Mouse (Mus musculus) embryonic facial prominence, embryonic 11.5 days (tissue): ENCODE data around the gene Cnot2. TPM values are rescaled to one million over a fixed set of nuclear protein-coding genes. Genes with fewer than 3 reads are reported as not detected.
A peak's percentile ranks its signal among the peaks of the same experiment; 100 is the strongest.

Experiments used
- ATAC-seq: fragments of 200-750 bp; cut with Nextera tagmentation; replicated peaks from 2 replicates; pipeline ENCODE4 v1.8.0; 2017; ENCODE audit warnings: low read depth; ENCODE audit not compliant: insufficient number of reproducible peaks, low FRiP score, low TSS enrichment
- DNase-seq: peaks from one replicate; pipeline ENCODE4 v3.0.0-alpha.2; 2015; ENCODE audit warnings: low spot score
- H3K27ac ChIP-seq: fragments of 300-500 bp; sonication (generic); replicated peaks from 2 replicates; pipeline ENCODE4 v1.5.1; 2014; ENCODE audit warnings: mild to moderate bottlenecking, low read depth, low read length, control low read depth
- H3K27me3 ChIP-seq: fragments of 300-500 bp; sonication (generic); 2 replicates; pipeline ENCODE4 v1.6.1; 2014; ENCODE audit warnings: mild to moderate bottlenecking, low read length, moderate library complexity, mixed read lengths; ENCODE audit not compliant: control insufficient read depth, insufficient read depth
- H3K36me3 ChIP-seq: fragments of 300-500 bp; sonication (generic); replicated peaks from 2 replicates; pipeline ENCODE4 v1.6.1; 2014; ENCODE audit warnings: low read depth, mild to moderate bottlenecking, low read length, moderate library complexity, mixed read lengths; ENCODE audit not compliant: control insufficient read depth, insufficient read depth
- H3K4me1 ChIP-seq: fragments of 300-500 bp; sonication (generic); 2 replicates; pipeline ENCODE4 v1.6.1; 2014; ENCODE audit warnings: low read length, mixed read lengths; ENCODE audit not compliant: control insufficient read depth, insufficient read depth
- H3K4me2 ChIP-seq: fragments of 300-500 bp; sonication (generic); 2 replicates; pipeline ENCODE4 v1.6.1; 2014; ENCODE audit warnings: low read depth, mild to moderate bottlenecking, control low read depth, low read length, moderate library complexity
- H3K4me3 ChIP-seq: fragments of 300-500 bp; sonication (generic); 2 replicates; pipeline ENCODE4 v1.5.1; 2014; ENCODE audit warnings: low read depth, low read length, control low read depth
- H3K9ac ChIP-seq: fragments of 300-500 bp; sonication (generic); replicated peaks from 2 replicates; pipeline ENCODE4 v1.6.1; 2014; ENCODE audit warnings: mild to moderate bottlenecking, control low read depth, low read length
- H3K9me3 ChIP-seq: fragments of 300-500 bp; sonication (generic); replicated peaks from 2 replicates; pipeline ENCODE4 v1.6.1; 2016; ENCODE audit warnings: mild to moderate bottlenecking, low read length, inconsistent platforms, mixed read lengths; ENCODE audit not compliant: control insufficient read depth
- WGBS: fragments of 180-500 bp; shearing (Covaris S2); extraction: QIAGEN DNeasy Blood & Tissue Kit; methylation state at CpG from one replicate; pipeline ENCODE4 v1.1.7; 2014; 5-methylcytosine and 5-hydroxymethylcytosine counted together
- polyA plus RNA-seq: library from polyadenylated mRNA; unstranded; fragments of >200 nt; fragmentation: Nextera tagmentation; extraction: Ambion mirVana; gene quantifications from 2 replicates; pipeline ENCODE4 v1.2.1, GENCODE M21; 2014

The Cnot2 gene
- polyA plus RNA-seq, 1 experiment from 2014 or later: 178 TPM

DNA sequence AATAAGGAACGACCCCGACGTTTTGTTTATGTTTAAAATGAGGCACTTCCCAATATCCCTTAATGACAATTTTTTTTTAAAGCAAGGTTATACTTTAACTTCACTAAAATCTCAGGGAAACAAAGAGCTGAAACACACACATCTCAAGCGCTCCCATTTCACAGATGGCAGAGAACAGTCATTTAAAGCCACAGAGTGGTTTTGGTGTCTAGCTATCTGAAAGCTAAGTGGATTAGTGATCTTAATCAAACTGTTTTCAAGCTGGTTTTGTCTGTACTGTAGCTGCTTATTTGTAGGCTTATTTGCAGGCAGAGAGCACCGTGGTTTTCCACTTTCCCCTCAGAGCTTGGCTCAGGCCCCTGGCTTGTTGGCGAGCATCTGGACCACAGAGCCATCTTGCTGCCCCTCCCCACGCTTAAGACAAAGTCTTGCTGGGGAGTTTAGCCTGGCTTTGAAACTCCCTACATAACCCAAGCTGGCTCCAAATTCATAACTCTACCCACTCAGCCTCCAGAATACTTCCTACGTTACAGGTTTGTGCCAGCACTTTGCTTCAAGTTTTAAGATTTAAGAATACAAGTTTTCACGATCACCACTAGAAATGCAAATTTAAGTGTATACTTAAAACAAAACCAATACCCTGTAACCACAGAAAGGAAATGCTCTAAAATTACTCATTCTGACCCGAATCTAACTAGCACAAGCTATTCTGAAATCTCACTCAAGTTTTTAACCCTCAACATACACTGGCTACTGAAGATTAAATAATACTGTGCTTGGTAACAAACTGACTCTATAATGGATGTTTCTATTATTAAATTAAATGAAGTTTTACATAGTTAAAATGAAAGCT lies 94.2 kb downstream of the Cnot2 start:
- ATAC-seq: no peak
- no peaks in the 10 kb centered on the region; the same call in 1 of the 2 replicates for H3K36me3 ChIP-seq

DNA sequence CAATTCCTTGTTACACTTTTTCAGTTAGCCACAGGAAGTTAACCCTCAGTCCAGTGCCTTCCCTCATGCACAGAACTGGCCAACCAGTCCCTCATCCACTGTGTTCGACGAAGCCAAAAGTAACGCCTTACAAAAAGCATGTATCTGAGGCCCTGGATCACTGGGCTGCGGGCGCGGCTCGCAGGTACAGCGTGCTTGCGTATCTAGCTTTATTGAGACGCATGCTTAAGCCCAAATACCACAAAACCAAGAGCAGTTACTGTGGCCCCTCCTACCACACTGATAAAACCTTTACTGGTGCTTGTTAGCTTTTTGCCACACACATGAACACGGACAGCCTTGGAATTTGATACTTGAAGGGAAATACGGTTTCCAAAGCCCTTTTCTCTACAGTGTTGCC lies 99.4 kb downstream of the Cnot2 start:
- H3K4me3 ChIP-seq: no peak overlapping the region
- H3K9me3 ChIP-seq: no peaks in the 10 kb centered on the region
- 91% methylated on average over 12 of the region's 12 CpGs for WGBS
- no peak overlapping the region for H3K4me2 ChIP-seq
- H3K27me3 ChIP-seq: no peaks in the 10 kb centered on the region
- no peak for ATAC-seq
- H3K27ac ChIP-seq: no peak overlapping the region
- H3K4me1 ChIP-seq: no peaks in the 10 kb centered on the region
- no peak for DNase-seq
- no peak overlapping the region for H3K9ac ChIP-seq
- H3K36me3 ChIP-seq: no peaks in the 10 kb centered on the region

More for the DNA sequence above, 94.2 kb downstream of the Cnot2 start:
- WGBS: 90% methylated on average over 10 of the region's 10 CpGs
- DNase-seq: no peak
- Histone ChIP-seq H3K4me1 (no peaks in the 10 kb centered on the region), H3K4me2 (no peak overlapping the region), H3K4me3 (no peak overlapping the region), H3K9ac (no peak overlapping the region), H3K27ac (no peak overlapping the region), H3K9me3 (no peaks in the 10 kb centered on the region), H3K27me3 (no peaks in the 10 kb centered on the region)

DNA sequence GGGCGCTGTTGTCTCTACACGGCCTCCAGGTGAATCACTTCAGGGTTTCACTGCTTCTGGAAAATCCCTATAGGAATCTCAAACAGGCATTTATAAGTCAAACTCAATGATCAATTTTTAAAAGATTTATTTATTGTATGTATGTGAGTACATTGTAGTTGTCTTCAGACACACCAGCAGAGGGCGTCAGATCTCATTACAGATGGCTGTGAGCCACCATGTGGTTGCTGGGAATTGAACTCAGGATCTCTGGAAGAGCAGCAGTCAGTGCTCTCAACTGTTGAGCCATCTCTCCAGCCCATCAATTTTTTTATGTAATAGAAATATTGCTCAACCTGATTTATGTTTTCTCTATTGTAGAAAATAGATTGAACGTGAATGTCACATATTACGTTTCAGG lies 100.3 kb downstream of the Cnot2 start:
- Histone ChIP-seq H3K9me3 (no peaks in the 10 kb centered on the region), H3K36me3 (no peaks in the 10 kb centered on the region), H3K4me2 (no peak overlapping the region), H3K27me3 (no peaks in the 10 kb centered on the region), H3K4me1 (no peaks in the 10 kb centered on the region), H3K4me3 (no peak overlapping the region), H3K9ac (no peak overlapping the region), H3K27ac (no peak overlapping the region)
- ATAC-seq (no peak), DNase-seq (no peak)
- 90% methylated on average over 5 of the region's 5 CpGs for WGBS

DNA sequence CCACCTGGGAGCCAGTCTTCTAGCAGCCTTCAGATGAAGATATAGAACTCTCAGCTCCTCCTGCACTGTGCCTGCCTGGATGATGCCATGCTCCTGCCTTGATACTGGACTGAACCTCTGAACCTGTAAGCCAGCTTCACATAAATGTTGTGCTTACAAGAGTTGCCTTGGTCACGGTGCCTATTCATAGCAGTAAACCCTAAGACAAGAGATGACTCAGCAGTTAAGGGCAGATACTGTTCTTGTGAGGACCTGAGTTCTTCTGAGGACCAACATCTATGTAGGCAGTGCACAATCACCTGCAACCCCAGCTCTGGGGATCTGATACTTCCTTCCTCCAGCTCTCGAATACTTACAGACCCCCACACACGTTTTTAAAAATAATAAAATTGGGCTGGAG lies 104.8 kb downstream of the Cnot2 start:
- H3K4me3 ChIP-seq: no peak overlapping the region
- H3K4me1 ChIP-seq: no peaks in the 10 kb centered on the region
- H3K27ac ChIP-seq: no peak overlapping the region
- H3K9me3 ChIP-seq: no peaks in the 10 kb centered on the region
- no peak for DNase-seq
- no peak overlapping the region for H3K9ac ChIP-seq
- WGBS: 90% methylated on average over 3 of the region's 3 CpGs
- H3K27me3 ChIP-seq: no peaks in the 10 kb centered on the region
- H3K36me3 ChIP-seq: no peaks in the 10 kb centered on the region
- H3K4me2 ChIP-seq: no peak overlapping the region
- ATAC-seq: no peak

DNA sequence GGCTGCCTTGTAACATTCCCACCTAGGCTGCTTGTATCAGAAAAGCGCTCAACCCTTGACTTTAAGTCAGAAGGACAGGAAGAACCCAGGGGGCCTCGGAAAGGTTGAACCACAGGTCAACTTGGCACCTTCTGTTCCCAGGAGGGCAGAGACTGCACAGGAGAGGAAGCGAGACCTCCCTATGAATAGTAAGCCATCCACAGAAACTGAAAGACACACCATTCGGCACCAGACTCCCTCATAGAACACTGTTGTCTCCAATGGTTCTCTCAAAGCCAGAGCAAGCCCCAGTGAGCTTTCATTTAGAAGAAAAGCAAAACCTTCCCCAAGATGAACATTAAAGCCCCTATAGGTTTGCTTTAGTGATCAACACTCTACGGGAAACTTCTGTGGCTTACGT lies 105.6 kb downstream of the Cnot2 start:
- Histone ChIP-seq H3K9ac (no peak overlapping the region), H3K27ac (no peak overlapping the region), H3K27me3 (no peaks in the 10 kb centered on the region), H3K4me1 (no peaks in the 10 kb centered on the region), H3K4me2 (no peak overlapping the region), H3K9me3 (no peaks in the 10 kb centered on the region), H3K4me3 (no peak overlapping the region), H3K36me3 (no peaks in the 10 kb centered on the region)
- ATAC-seq (no peak), DNase-seq (no peak)
- WGBS: 66% methylated on average over 6 of the region's 6 CpGs

DNA sequence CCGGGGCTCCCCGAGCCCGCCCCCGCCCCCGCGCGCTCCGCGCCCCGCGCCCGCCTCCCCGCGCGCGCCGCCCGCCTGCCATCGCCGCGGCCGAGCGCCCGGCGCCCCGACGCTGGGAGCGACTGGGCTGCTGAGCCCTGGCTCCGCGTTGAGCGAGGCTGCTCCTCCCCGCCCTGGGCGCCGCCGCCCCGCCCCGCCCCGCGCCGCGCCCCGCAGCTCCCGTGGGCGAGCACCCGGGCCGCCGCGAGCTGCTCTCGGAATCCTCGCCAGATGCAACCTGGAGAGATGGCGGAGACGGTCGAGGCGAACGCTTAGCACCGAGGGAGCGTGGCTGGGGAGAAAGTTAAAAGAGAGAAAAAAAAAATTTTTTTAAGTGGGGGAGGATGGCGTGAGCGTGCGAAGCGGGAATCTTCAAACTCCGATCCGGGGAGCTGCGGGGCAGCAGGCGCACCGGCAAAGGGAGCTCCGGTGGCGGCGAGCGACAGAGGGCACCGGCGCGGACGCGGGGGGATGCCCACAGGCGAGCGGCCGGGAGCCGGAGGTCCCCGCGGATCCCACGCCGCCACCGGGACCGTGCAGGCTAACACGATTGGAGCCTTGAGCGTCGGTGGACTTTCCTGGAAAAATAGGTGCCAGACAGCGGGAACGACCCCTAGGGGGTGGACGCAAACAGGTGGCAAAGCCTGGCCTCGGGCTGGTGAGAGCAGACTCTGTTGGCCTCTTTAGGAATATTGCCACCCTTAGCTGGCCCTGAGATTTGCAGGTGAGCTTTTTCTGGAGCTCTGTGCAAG lies 107.4 kb downstream of the Cnot2 start, which contains the start of gene Kcnmb4:
TSS of gene Kcnmb4 (minus strand) at position 120 of the 791 bp plus-strand sequence.
- Histone ChIP-seq H3K4me2 (peak within 1 kb of the TSS; percentile 91), H3K36me3 (no peaks in the 10 kb centered on the region), H3K27ac (peak within 1 kb of the TSS; percentile 48; the same call in 1 of the 2 replicates), H3K4me3 (peak within 1 kb of the TSS; percentile 72), H3K9me3 (no peaks in the 10 kb centered on the region), H3K9ac (peak within 1 kb of the TSS; percentile 87), H3K27me3 (no peaks in the 10 kb centered on the region), H3K4me1 (no peaks in the 10 kb centered on the region)
- ATAC-seq: peak; percentile 77
- DNase-seq: peak; percentile 66
- WGBS: under 1% methylated on average over 60 of the region's 92 CpGs

DNA sequence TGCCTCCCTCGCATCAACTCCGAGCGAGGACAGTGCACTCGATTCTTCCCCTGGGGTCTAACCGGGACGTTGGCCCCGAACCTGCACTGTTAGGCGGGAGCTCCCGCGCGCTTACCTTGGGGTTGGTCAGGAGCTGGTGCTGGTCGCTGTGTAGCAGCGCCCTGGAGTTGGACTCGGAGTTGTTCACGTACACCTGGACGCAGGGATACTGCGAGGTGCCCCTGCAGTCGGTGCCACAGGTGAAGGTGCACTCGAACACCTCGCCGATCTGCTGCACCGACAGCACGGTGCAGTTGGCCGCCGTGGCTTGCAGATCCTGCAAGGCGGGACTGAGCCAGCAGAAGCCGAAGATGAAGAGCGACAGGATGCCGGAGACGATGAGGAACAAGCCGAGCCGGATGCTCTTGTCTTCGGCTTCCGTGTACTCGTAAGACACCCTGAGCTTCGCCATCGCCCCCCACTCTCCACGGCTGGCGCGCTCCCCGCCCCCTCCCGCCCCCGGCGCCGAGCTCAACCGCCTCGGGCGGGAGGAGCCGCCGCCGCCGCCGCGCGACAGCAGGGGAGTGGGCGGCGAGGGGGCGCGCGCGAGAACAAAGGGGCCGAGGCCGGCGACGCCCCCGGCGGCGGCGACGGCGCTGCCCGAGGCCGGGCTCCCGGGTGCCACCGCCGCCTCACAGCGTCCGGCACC lies 108.1 kb downstream of the Cnot2 start:
- Histone ChIP-seq H3K9ac (peak overlapping the region; percentile 87), H3K9me3 (no peaks in the 10 kb centered on the region), H3K4me3 (peak overlapping the region; percentile 72), H3K27ac (peak overlapping the region; percentile 48; the same call in 1 of the 2 replicates), H3K36me3 (no peaks in the 10 kb centered on the region), H3K4me1 (no peaks in the 10 kb centered on the region), H3K4me2 (peak overlapping the region; percentile 91), H3K27me3 (no peaks in the 10 kb centered on the region)
- under 1% methylated on average over 37 of the region's 78 CpGs for WGBS
- ATAC-seq: peak; percentile 60
- DNase-seq: peak; percentile 71
